Mouse (Mus musculus) hindbrain, embryonic 14.5 days (tissue): ENCODE measurements at regions not wholly inside any gene's neighbourhood (a gene's known extent, or its start where the extent isn't known, plus 50 kb on each side); places are given as distances from the start of the nearest gene placed in this dataset.
A peak's percentile ranks its signal among the peaks of the same experiment; 100 is the strongest.

ENCODE experiments used
- ATAC-seq: fragments of 200-750 bp; cut with Nextera tagmentation; 2 replicates; pipeline ENCODE4 v1.8.0; 2017; ENCODE audit warnings: moderate number of reproducible peaks, mild to moderate bottlenecking, moderate TSS enrichment, moderate library complexity; ENCODE audit not compliant: low FRiP score
- DNase-seq: peaks from one replicate; pipeline ENCODE4 v3.0.0-alpha.2; 2015; ENCODE audit warnings: low spot score
- H3K27ac ChIP-seq: fragments of 300-500 bp; sonication (generic); 2 replicates; pipeline ENCODE4 v1.5.1; 2014; ENCODE audit warnings: mild to moderate bottlenecking, moderate library complexity
- H3K27me3 ChIP-seq: fragments of 300-500 bp; sonication (generic); 2 replicates; pipeline ENCODE4 v1.6.1; 2014; ENCODE audit warnings: mild to moderate bottlenecking, low read length, mixed read lengths; ENCODE audit not compliant: control insufficient read depth, insufficient read depth
- H3K36me3 ChIP-seq: fragments of 300-500 bp; sonication (generic); replicated peaks from 2 replicates; pipeline ENCODE4 v1.6.1; 2014; ENCODE audit not compliant: control insufficient read depth, insufficient read depth
- H3K4me1 ChIP-seq: fragments of 300-500 bp; sonication (generic); replicated peaks from 2 replicates; pipeline ENCODE4 v1.6.1; 2014; ENCODE audit warnings: antibody characterized with exemption, low read length, mixed read lengths; ENCODE audit not compliant: control insufficient read depth, insufficient read depth
- H3K4me2 ChIP-seq: fragments of 300-500 bp; sonication (generic); replicated peaks from 2 replicates; pipeline ENCODE4 v1.6.1; 2014; ENCODE audit warnings: mild to moderate bottlenecking, moderate library complexity
- H3K4me3 ChIP-seq: fragments of 300-500 bp; sonication (generic); replicated peaks from 2 replicates; pipeline ENCODE4 v1.5.1; 2014; ENCODE audit warnings: mild to moderate bottlenecking, low read length
- H3K9ac ChIP-seq: fragments of 300-500 bp; sonication (generic); 2 replicates; pipeline ENCODE4 v1.6.1; 2014
- H3K9me3 ChIP-seq: fragments of 300-500 bp; sonication (generic); 2 replicates; pipeline ENCODE4 v1.6.1; 2016; ENCODE audit warnings: low read length; ENCODE audit not compliant: control insufficient read depth
- WGBS: fragments of 180-500 bp; shearing (Covaris S2); extraction: QIAGEN DNeasy Blood & Tissue Kit; methylation state at CpG from one replicate; pipeline ENCODE4 v1.1.7; 2014; 5-methylcytosine and 5-hydroxymethylcytosine counted together

DNA sequence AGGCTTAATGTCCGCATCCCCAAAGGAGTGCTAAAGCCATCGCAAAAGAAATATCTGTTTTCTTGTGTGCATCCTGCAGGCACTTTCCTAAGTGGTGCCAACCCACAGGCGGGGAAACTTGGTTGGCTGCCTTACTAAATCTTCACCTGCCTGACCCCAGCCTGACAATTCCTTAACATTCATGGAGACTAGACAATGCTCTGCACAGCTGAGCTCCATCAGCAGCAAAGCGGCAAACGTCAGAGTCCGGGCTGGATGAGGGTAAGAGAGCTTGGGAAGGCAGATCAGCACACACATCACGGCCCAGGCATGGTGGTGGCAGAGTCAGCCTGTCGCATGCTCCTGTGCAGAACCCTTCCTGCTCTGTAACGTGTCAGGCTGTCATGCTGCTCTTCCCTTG lies 209.8 kb upstream of the Tshz3 start:
- no peaks in the 10 kb centered on the region for H3K4me1 ChIP-seq
- no peak for ATAC-seq

DNA sequence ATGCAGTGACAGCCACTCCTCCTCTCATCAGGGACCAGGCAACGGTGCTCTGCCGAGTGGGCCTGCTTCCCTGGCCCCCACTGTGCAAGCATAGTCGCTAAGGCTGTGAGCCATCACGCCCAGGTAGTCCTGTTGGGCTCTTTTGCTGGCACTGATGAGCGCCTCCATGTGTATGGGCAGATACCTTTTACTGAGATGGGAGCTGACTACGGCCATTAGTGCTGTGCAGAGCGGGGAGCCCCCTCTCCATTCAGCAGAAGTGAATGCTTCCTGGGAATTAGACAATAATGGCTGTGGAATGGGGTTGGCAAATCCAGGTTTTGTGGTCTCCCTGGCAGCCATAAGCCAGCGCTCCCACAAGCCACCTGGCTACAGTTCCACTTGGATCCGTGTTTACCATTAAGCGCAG lies 206.7 kb upstream of the Tshz3 start:
- Histone ChIP-seq H3K4me2 (no peak overlapping the region), H3K4me1 (no peaks in the 10 kb centered on the region), H3K27me3 (no peaks in the 10 kb centered on the region), H3K4me3 (no peak overlapping the region), H3K9ac (no peak overlapping the region), H3K9me3 (no peaks in the 10 kb centered on the region), H3K36me3 (no peaks in the 10 kb centered on the region), H3K27ac (no peak overlapping the region)
- whole genome bisulfite sequencing: 75% methylated on average over 10 of the region's 10 CpGs
- ATAC-seq (no peak), DNase-seq (no peak)

More for the DNA sequence above, 209.8 kb upstream of the Tshz3 start:
- H3K27ac ChIP-seq: no peak overlapping the region
- no peak overlapping the region for H3K9ac ChIP-seq
- H3K4me3 ChIP-seq: no peak overlapping the region
- no peaks in the 10 kb centered on the region for H3K36me3 ChIP-seq
- DNase-seq: no peak
- H3K27me3 ChIP-seq: no peaks in the 10 kb centered on the region
- no peaks in the 10 kb centered on the region for H3K9me3 ChIP-seq
- H3K4me2 ChIP-seq: no peak overlapping the region
- 84% methylated on average over 9 of the region's 9 CpGs for WGBS

DNA sequence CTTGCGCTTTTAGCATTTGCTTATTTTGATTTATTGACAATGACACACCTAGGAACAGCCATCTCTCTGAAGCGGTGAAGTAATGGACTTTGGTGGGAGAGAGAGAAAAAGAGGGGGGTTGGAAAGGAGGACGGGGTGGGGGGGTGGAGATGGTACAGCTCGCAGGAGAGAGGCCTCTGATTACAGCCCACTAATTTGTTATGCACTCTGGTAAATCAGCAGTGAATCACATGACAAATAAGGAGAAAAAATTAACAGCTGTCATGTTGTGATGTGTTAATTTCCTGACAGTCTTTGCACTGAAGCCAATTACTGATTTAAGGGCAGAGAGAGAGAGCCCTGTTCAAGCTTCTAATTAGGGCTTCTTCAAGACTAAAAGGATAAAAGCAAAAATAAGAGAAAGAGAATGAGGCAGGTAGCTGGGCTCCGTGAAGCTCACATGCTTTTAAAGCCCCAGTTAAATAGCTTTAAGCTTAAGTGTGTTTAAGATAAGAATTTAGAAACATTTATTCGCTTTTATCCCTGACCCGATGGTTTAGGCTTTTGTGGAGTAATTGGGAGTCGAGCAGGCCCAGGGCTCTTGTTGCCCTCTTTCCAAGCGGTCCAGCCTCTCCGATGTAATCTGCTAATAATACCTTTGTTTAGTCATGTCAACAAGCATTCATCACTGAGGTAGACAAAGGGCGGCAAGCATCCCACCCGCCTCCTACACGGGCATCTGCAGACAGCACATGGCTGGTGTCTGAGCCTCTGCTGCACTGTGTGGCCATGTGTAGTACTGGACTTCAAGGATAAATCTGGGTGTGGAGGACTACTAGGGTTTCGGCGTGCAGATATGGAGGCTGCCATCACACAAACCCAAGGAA lies 193.7 kb upstream of the Tshz3 start:
- Histone ChIP-seq H3K9me3 (no peaks in the 10 kb centered on the region), H3K4me1 (peaks cover 8% of the 10 kb centered on the region; the same call in 1 of the 2 replicates), H3K27me3 (no peaks in the 10 kb centered on the region), H3K4me3 (no peak overlapping the region), H3K36me3 (no peaks in the 10 kb centered on the region), H3K9ac (no peak overlapping the region), H3K27ac (no peak overlapping the region), H3K4me2 (no peak overlapping the region)
- WGBS: 56% methylated on average over 15 of the region's 15 CpGs
- DNase-seq (no peak), ATAC-seq (peak; percentile 57; the same call in 1 of the 2 replicates)

DNA sequence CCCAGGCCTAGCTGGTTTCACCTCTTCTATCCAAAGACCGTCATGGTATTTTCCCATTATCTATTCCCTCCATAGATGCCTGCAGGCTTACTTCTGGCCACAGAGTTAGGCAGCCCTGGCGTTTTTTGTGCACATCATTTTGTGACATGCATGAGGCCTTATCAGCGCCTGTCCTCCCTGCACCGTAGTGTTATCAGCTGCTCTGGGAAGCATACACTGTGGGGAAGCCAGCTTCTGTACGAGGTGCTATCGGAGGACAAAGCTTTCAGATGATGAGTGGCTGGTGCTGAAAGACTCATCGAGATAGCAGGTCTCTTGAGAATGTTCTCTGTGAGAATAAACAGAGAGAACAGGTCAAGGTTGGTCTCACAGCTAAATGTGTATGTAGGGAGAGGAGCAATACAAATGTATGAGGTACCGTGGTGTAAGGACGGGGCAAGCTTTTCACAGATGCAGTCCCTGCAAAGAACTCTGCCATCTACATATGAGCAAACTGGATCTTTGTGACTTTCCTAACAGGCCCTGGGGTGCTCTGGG lies 190.0 kb upstream of the Tshz3 start:
- Histone ChIP-seq H3K9me3 (no peaks in the 10 kb centered on the region), H3K4me2 (no peak overlapping the region), H3K4me3 (no peak overlapping the region), H3K27me3 (no peaks in the 10 kb centered on the region), H3K4me1 (peaks cover 8% of the 10 kb centered on the region; the same call in 1 of the 2 replicates), H3K36me3 (no peaks in the 10 kb centered on the region), H3K27ac (no peak overlapping the region), H3K9ac (no peak overlapping the region)
- 88% methylated on average over 9 of the region's 9 CpGs for WGBS
- ATAC-seq: no peak
- DNase-seq: no peak

DNA sequence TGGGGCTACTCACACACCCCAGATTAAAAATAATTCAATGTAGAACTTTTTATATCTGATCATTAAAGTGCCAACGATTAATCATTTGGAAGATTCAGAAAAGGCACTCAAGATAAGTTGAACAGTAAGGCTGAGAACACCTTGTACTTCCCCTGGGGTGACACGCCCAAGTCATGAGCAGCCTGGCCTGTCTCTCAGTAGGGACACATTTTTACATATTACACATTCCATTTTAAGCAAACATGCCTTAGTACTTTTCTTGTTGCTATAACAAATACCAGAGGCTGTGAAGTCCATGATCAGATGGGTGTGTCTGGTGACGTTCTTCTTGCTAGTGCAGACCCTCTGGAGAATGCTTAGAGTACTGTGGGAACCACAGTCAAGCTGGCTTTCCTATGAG lies 184.2 kb upstream of the Tshz3 start:
- Histone ChIP-seq H3K9ac (no peak overlapping the region), H3K4me3 (no peak overlapping the region), H3K4me2 (no peak overlapping the region), H3K27me3 (no peaks in the 10 kb centered on the region), H3K36me3 (no peaks in the 10 kb centered on the region), H3K27ac (no peak overlapping the region), H3K4me1 (no peaks in the 10 kb centered on the region), H3K9me3 (no peaks in the 10 kb centered on the region)
- 91% methylated on average over 3 of the region's 3 CpGs for WGBS
- no peak for ATAC-seq
- no peak for DNase-seq

DNA sequence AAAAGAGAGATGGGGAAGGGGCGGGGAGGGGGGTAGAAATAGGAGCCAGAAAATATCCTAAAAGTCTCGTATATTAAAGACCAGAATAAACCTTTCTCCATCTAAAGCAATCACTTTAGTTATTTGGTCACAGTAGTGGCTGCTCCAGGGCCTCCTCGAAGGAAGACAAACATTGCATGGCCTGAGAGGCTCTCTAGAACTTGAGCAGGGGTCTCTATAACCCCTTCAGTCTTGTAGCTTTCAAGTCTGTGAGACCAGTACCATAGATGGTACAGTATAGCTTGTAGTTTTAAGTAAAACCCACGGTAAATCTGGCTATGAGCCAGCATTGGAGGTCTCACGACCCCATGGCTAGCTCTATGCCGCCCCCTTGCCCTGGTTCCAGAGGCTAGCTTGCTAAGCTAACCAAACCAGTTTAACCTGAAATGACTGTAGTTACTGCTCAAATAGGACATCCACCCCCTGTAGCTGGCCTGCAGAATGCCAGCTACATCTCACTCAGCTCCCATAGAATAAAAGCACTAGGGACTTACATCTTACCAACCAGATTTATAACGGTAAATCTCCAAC lies 181.7 kb upstream of the Tshz3 start:
- Histone ChIP-seq H3K4me1 (no peaks in the 10 kb centered on the region), H3K4me3 (no peak overlapping the region), H3K4me2 (no peak overlapping the region), H3K27me3 (no peaks in the 10 kb centered on the region), H3K9ac (no peak overlapping the region), H3K36me3 (no peaks in the 10 kb centered on the region), H3K27ac (no peak overlapping the region), H3K9me3 (no peaks in the 10 kb centered on the region)
- 67% methylated on average over 7 of the region's 7 CpGs for WGBS
- DNase-seq (no peak), ATAC-seq (no peak)

DNA sequence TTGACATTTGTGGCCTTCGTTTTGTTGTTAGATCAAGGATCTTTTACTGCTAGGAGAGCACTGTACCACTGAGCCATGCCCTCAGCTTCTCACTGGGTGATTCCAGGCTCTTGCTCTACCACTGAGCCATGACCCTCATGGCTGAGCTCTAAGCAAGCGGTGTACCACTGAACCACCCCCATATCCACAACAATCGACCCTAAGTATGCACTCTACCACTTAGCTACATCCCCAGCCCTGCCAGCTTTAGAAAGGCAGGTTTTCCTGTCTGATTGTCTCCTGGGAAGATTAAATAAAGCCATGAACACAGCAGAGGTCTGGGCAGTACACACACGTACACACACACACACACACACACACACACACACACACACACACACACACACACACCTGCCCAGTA lies 178.9 kb upstream of the Tshz3 start:
- Histone ChIP-seq H3K36me3 (no peaks in the 10 kb centered on the region), H3K4me3 (no peak overlapping the region), H3K4me1 (no peaks in the 10 kb centered on the region), H3K9me3 (no peaks in the 10 kb centered on the region), H3K27ac (no peak overlapping the region), H3K27me3 (no peaks in the 10 kb centered on the region), H3K9ac (no peak overlapping the region), H3K4me2 (no peak overlapping the region)
- ATAC-seq: no peak
- DNase-seq: no peak
- 86% methylated on average over 4 of the region's 4 CpGs for WGBS

DNA sequence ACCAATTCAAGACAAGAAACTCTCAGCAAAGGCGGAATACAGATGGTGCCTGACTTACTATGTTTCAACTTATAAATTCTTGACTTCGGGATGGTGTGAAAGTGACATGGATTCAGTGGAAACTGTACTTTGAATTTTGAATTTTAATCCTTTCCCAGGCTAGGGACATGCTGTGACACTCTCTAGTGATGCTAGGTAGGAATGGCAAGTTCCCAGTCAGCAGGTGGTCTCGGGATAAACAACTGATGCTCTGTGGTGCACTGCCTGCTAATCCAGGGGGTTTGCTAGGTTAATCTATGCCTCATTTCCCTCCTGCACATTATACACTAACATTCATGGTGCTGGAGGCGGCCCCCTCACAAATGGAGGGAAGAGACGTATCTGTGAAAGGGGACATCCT lies 175.0 kb upstream of the Tshz3 start:
- DNase-seq (no peak), ATAC-seq (no peak)
- H3K9ac ChIP-seq: no peak overlapping the region
- no peak overlapping the region for H3K27ac ChIP-seq
- no peaks in the 10 kb centered on the region for H3K27me3 ChIP-seq
- H3K9me3 ChIP-seq: no peaks in the 10 kb centered on the region
- H3K36me3 ChIP-seq: no peaks in the 10 kb centered on the region
- no peaks in the 10 kb centered on the region for H3K4me1 ChIP-seq
- H3K4me3 ChIP-seq: no peak overlapping the region
- WGBS: 70% methylated on average over 5 of the region's 5 CpGs
- H3K4me2 ChIP-seq: no peak overlapping the region

DNA sequence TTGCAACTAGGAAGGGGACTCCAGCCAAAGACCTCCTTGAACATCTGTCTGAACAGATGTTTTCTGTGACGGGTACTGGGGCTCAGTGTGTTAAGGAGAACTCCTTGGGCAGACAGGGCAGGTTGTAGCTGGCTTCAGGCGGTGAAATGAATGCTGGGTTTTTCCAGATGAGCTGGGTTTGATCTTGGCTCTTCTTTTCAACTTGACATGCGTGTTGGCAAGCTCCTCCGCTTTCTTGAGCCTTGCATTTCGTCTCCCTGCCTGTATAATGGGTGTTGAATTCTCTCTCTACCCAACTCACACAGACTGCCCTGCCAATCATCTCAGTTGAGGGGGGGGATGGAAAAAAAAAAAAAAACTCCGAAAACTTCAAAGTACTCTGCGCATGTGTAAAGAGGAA lies 171.8 kb upstream of the Tshz3 start:
- Histone ChIP-seq H3K4me1 (0 out of 2 replicates have a peak, but pooled peaks cover 8% of the 10 kb centered on the region), H3K9ac (no peak overlapping the region), H3K36me3 (no peaks in the 10 kb centered on the region), H3K27ac (no peak overlapping the region), H3K27me3 (no peaks in the 10 kb centered on the region), H3K9me3 (no peaks in the 10 kb centered on the region), H3K4me2 (no peak overlapping the region), H3K4me3 (no peak overlapping the region)
- WGBS: 71% methylated on average over 7 of the region's 7 CpGs
- ATAC-seq: no peak
- DNase-seq: no peak
